Mouse (Mus musculus): Measurements from ENCODE around the gene Med29.

Med29 gene

DNA sequence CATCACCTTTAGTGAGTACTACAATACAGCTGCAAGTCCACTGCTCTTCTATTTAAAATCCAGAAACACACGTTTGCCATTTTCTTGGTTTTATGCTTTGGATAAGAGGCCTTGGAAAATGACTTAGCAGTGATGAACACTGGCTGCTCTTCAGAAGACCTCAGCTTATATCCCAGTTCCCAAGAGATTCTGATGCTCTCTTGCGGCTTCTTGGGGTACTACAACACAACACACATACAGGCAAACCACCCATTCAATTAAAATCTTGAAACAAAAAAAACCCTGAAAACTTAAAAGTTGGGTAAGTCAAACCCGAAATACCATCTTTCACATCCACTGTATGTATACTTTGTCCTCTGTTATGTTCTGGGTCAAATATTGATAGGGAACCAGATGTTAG lies 5.5 kb upstream of the Med29 start:
- DNase-seq (ENCODE audit: low read depth): peak; percentile 67

- no peak for DNase-seq (ENCODE audit: low read depth)
Measured at GRCm38 (mm10) chr7:28395425-28395824, 2.9 kb upstream of the Med29 start.

DNA sequence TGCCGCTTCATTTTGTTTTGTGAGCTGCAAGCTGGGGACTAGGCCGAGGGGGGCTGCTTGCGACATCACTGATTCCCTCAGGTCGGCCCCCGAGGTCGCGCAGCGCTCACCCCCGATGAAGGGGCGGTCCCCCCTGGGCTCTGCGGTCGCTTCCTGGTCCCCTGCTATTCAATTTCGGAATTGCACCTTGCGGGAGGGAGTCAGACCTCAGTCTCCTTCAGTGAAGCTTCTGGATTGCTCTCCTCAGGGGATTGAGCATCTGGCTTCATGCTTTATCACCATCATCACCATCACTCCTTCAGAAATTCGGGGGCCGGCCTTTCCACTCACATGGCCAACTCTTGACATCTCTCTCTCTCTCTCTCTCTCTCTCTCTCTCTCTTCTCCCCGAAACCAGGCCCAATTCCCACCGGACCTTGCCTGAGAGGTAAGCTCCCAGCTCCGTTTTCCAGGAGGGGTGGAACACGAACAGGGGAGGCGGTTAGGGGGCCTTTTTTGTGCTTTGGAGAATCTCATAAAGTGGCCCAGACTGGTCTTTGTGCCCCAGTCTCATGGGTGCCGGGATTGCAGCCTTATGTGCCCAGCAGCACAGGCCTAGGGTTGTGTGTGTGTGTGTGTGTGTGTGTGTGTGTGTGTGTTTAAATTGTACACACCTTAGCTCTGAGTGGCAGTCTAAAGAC lies 904 bp upstream of the Med29 start:
- no peak for DNase-seq (ENCODE audit: low read depth)

GRCm38 (mm10) chr7:28390331-28390730 lies 2.2 kb downstream of the Med29 start:
- DNase-seq (ENCODE audit: low read depth): peak; percentile 9

DNA sequence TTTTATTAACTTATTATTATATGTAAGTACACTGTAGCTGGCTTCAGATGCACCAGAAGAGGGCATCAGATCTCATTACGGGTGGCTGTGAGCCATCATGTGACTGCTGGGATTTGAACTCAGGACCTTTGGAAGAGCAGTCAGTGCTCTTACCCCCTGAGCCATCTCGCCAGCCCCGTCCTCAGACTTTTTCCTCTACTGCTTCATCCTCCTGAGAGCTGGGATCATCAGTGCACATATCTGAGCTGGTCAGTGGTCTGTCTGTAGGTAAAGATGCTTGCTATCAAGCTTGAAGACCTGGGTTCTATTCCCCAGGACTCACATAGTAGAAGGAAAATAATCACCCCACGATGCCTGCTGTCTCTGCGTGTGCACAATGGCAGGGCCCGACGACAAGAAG lies 5.1 kb downstream of the Med29 start:
- DNase-seq (ENCODE audit: low read depth): peak; percentile 13

GRCm38 (mm10) chr7:28386877-28387276 lies 5.6 kb downstream of the Med29 start:
- DNase-seq (ENCODE audit: low read depth): peak; percentile 34

- peak; percentile 94 for DNase-seq (ENCODE audit: low read depth)
Measured at GRCm38 (mm10) chr7:28386462-28386861, 6.0 kb downstream of the Med29 start.

- no peak for DNase-seq (ENCODE audit: low read depth)
Measured at GRCm38 (mm10) chr7:28386007-28386406, 6.5 kb downstream of the Med29 start.

DNA sequence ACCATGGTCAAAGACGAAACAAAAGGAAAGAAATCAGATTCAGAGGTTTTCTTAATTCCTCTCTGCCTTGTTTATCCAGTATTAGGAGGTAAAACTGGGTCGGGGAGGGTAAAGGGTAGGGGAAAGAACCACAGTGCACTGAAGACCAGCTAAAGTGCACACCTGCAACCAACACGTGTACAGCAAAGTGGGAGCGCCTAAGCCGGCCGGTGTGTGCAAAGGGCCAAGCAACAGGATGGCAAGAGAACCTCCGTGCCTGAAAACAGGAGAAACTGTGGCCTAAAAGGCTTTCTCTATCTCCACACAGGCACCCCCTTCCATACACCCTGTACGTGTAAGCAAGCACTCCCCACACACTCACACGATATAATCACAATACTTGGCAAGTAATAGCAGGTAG lies 7.3 kb downstream of the Med29 start:
- DNase-seq (ENCODE audit: low read depth): peak; percentile 29

DNA sequence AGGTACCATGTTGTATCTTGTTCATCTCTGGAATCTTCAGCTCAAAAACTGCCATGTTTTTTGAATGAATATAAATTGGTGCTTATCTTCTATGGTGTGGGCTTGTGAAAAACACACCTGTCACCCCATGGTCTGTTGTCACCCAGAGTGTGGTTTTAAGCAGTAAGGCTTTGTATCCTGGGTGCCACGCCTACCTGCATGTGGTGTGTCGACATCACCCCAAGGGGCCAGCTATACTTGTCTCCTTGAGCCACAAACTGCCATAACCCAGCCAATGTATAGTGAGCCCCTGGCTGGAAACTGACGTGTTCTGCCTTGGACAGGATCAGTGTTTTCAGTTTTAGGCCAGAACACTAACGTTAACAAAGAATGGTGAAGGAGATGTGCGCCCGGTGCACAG lies 8.3 kb downstream of the Med29 start:
- peak; percentile 84 for DNase-seq (ENCODE audit: low read depth)

GRCm38 (mm10) chr7:28383606-28384005 lies 8.9 kb downstream of the Med29 start:
- DNase-seq (ENCODE audit: low read depth): no peak

DNA sequence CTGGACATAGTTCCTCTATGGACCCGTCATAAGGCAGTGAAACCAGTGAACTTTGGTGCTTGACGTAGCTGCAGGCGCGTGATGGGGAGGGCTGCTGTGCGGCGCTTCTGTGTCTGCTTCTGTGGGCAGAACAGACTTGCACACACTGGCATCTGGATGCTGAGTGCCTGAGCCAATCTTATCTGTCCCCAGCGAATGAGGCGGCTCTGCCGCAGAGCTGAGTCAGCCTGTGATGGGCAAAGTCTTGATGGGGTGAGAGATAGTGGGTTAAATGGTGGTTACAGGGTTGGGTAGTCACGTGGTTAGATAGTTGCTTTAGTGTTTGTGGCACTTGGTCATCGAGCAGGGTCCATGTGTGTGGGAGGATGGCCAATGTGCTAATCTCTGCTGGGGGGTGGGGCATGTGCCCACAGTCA lies 9.5 kb downstream of the Med29 start:
- DNase-seq (ENCODE audit: low read depth): peak; percentile 97

GRCm38 (mm10) chr7:28382347-28382951 lies 10.1 kb downstream of the Med29 start:
- DNase-seq (ENCODE audit: low read depth): peak; percentile 94

DNA sequence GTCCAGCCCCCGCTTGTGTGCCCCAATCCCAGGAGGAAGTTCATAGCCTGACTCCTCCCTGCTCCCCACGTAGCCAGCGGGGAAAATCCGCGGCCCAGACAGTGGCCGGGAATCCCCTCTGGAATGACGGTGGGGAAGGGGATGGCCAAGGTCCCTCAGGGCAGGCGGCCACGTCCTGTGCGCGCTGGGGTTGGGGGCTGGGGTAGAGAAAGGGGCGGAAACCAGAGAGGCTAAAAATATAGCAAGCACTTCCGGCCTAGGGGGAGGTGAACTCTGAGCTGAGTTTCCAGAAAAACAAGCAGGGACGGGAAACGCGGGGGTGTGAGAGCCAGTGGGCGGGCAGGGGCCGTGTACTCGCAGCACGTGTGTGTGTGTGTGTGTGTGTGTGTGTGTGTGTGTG lies 10.6 kb downstream of the Med29 start:
- peak; percentile 97 for DNase-seq (ENCODE audit: low read depth)

- DNase-seq (ENCODE audit: low read depth): peak; percentile 98
Measured at GRCm38 (mm10) chr7:28381017-28381790, 11.3 kb downstream of the Med29 start.

DNA sequence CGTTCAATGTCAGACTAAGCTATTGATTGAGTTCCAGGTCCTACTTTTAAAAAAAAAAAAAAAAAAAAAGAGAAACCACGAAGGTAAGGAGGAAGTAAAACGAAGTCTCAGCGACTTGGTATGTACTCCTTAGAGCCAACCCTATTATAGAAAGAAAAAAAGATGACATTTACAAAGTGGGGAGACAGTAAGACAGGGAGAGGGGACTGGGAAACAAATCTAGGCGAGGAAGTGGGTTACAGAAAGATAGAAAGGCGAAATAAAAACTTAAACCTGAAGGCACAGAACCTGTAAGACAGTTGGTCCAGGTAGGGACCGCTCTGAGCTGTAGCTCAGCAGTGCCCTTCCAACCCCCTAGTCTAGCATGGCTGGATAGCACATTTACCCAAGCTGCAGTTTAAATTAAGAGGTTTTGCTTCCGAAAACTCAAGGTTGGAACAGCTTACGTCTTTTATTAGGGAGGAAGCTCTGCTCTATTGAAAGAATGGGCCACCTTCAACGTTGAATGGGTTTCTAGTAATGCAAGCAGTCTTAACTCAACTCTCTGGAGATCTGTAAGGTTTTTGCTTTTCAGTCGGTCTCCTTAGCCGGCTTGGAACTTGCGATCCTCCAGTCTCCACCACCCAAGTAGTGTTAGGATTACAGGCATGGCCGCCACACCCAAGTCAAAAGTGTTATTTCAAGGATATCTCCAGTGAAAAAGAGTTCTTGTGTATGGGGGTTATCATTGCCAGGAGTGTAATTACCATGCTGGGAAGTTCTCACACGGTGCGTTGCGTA lies 12.1 kb downstream of the Med29 start, which contains the start of gene Zfp36:
Gene Zfp36, minus strand, starts transcription at position 17 of the 780 bp plus-strand sequence.
- peak; percentile 73 for DNase-seq (ENCODE audit: low read depth)

DNA sequence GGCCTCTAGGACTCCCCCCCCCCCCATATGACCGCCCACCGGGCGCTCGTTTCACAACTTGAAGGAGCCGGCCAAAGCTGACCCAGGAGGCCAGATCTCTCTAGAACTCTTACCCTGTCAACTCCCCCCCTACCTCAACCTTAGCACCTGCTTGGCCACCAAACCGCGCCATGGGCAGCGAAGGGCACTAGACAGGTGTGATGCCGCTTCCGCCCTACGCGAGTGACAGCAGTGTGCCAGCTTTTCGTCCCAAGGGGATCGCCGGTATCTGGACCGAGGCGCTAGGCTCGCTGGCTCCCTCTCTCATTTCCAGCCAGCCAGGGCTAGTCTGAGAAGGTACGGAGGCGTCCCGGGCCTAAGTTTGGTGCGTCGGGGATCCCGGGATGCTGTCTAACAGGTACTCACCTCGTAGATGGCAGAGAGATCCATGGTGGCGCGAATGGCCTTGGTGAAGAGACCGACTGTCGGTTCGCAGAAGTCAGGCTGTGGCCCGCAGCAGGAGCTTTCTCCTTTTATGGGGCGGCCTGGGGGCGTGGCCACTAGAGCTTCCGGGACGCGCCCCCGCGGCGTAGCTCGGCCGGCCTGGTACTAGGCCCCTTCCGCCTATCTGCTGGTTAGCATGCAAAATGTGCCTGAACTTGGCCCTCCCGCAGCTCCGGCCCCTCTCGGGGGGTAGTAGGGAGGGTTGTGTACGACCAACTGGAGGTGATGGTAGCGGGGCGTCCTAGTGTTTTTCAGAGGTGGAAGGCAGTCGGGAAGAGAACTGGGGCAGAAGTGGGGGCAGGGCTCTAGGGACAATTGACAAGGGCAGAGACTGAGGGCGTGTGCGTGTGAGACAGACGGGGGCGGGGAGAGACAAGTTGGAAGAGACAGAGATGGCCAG lies 13.5 kb downstream of the Med29 start:
- DNase-seq (ENCODE audit: low read depth): peak; percentile 98

- DNase-seq (ENCODE audit: low read depth): peak; percentile 82
Measured at GRCm38 (mm10) chr7:28378066-28378690, 14.3 kb downstream of the Med29 start.

GRCm38 (mm10) chr7:28377190-28378065 lies 15.1 kb downstream of the Med29 start:
- peak; percentile 75 for DNase-seq (ENCODE audit: low read depth)
